Mouse (Mus musculus) liver, embryonic 16.5 days (tissue): ENCODE measurements around the gene Nusap1. TPM values are rescaled to one million over a fixed set of nuclear protein-coding genes. Genes with fewer than 3 reads are reported as not detected.

Experiments
- ATAC-seq: fragments of 200-750 bp; cut with Nextera tagmentation; 2 replicates; pipeline ENCODE4 v1.8.0; 2017; ENCODE audit warnings: low read depth, mild to moderate bottlenecking, moderate number of reproducible peaks, moderate library complexity
- H3K27ac ChIP-seq: fragments of 300-500 bp; sonication (generic); 2 replicates; pipeline ENCODE4 v1.5.1; 2014; ENCODE audit warnings: mild to moderate bottlenecking, low read length
- H3K27me3 ChIP-seq: fragments of 300-500 bp; sonication (generic); 2 replicates; pipeline ENCODE4 v1.6.1; 2014; ENCODE audit warnings: low read depth, low read length, mixed read lengths; ENCODE audit not compliant: control insufficient read depth, insufficient read depth
- H3K36me3 ChIP-seq: fragments of 300-500 bp; sonication (generic); 2 replicates; pipeline ENCODE4 v1.6.1; 2014; ENCODE audit warnings: mild to moderate bottlenecking; ENCODE audit not compliant: control insufficient read depth, insufficient read depth
- H3K4me1 ChIP-seq: fragments of 300-500 bp; sonication (generic); 2 replicates; pipeline ENCODE4 v1.6.1; 2014; ENCODE audit warnings: low read depth, low read length, mixed read lengths; ENCODE audit not compliant: control insufficient read depth
- H3K4me2 ChIP-seq: fragments of 300-500 bp; sonication (generic); 2 replicates; pipeline ENCODE4 v1.6.1; 2014; ENCODE audit warnings: low read depth, low read length, mixed read lengths
- H3K4me3 ChIP-seq: fragments of 300-500 bp; sonication (generic); 2 replicates; pipeline ENCODE4 v1.5.1; 2014; ENCODE audit warnings: low read depth, mild to moderate bottlenecking, low read length
- H3K9ac ChIP-seq: fragments of 300-500 bp; sonication (generic); 2 replicates; pipeline ENCODE4 v1.6.1; 2014; ENCODE audit warnings: low read depth, low read length
- H3K9me3 ChIP-seq: fragments of 300-500 bp; sonication (generic); replicated peaks from 2 replicates; pipeline ENCODE4 v1.6.1; 2016; ENCODE audit warnings: low read length; ENCODE audit not compliant: control insufficient read depth
- WGBS: fragments of 180-500 bp; shearing (Covaris S2); extraction: QIAGEN DNeasy Blood & Tissue Kit; methylation state at CpG from one replicate; pipeline ENCODE4 v1.1.7; 2014; ENCODE audit not compliant: insufficient replicate concordance; 5-methylcytosine and 5-hydroxymethylcytosine counted together
- polyA plus RNA-seq: library from polyadenylated mRNA; unstranded; fragments of >200 nt; fragmentation: Nextera tagmentation; extraction: Ambion mirVana; gene quantifications from 2 replicates; pipeline ENCODE4 v1.2.1, GENCODE M21; 2015

The Nusap1 gene
- polyA plus RNA-seq, 1 experiment from 2014 or later = 101 TPM

DNA sequence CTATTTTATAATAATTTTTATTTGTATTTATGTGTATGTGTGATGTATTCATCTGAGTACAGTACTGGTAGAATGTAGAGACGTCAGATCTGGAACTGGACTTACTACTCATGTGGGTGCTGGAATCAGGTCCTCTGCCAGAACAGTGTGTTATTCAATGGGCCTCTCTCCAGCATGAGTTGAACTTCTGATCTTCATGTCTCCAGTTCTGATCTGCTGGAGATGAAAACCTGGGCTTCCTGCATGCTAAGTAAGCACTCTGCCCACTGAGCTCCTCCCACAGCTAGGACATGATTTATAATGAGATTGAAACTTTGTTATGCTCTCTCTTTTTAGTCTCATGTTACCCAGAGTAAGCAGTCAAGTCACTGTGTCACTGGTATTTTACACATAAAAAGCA lies 78.0 kb downstream of the Nusap1 start:
- 63% methylated on average over 1 of the region's 1 CpGs for WGBS
- no peak overlapping the region for H3K9ac ChIP-seq
- peaks cover 6% of the 10 kb centered on the region; the same call in 1 of the 2 replicates for H3K36me3 ChIP-seq
- H3K27ac ChIP-seq = no peak overlapping the region
- H3K4me2 ChIP-seq = no peak overlapping the region
- H3K4me1 ChIP-seq = no peaks in the 10 kb centered on the region; the same call in 1 of the 2 replicates
- no peaks in the 10 kb centered on the region for H3K9me3 ChIP-seq
- H3K27me3 ChIP-seq = no peaks in the 10 kb centered on the region
- H3K4me3 ChIP-seq = no peak overlapping the region
- ATAC-seq = no peak

DNA sequence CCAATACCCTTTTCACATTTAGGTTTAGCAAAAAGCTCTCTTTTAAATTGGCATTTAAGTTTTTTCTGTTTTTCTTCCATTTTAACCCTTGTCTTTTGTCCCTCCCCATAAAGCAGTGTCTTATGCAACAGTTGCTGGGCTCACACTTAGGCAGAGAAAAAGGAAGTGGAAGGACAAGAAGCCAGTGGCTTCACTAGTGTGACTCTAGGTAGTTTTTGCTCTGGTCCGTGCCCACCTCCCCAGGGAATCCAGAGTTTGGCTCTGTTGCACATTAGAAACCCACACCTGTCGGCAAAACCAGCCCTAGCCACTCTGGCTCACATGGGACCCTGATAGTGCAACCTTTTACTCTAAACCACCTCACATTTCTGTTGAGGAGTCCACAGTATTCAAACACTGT lies 80.4 kb downstream of the Nusap1 start:
- Histone ChIP-seq H3K4me3 (no peak overlapping the region), H3K27me3 (no peaks in the 10 kb centered on the region), H3K9me3 (no peaks in the 10 kb centered on the region), H3K36me3 (peaks cover 3% of the 10 kb centered on the region; the same call in 1 of the 2 replicates), H3K4me1 (no peaks in the 10 kb centered on the region; the same call in 1 of the 2 replicates), H3K9ac (no peak overlapping the region), H3K4me2 (no peak overlapping the region), H3K27ac (no peak overlapping the region)
- ATAC-seq = no peak
- 51% methylated on average over 2 of the region's 2 CpGs for WGBS

DNA sequence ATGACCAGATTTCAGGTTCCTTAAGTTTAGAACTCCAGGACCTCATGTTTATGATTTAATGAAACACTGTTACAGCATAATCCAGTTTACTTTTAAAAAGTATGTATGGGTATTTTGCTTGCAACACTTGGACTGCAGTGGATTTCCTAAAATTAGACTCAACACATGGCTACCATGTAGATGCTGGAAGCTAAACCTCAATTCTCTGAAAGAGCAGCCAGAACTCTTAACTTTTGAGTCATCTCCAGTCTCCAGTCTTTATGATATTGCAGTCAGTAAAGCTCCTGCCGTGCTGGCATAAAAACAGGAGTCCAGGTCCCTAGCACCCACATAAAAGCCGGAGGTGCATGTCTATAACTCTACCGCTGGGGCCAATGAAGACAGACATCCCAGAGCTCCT lies 81.9 kb downstream of the Nusap1 start:
- WGBS = 86% methylated on average over 3 of the region's 3 CpGs
- no peak for ATAC-seq

More for the DNA sequence above, 81.9 kb downstream of the Nusap1 start:
- no peaks in the 10 kb centered on the region for H3K36me3 ChIP-seq
- H3K27me3 ChIP-seq = no peaks in the 10 kb centered on the region
- H3K4me2 ChIP-seq = no peak overlapping the region
- H3K27ac ChIP-seq = no peak overlapping the region
- H3K9ac ChIP-seq = no peak overlapping the region
- no peak overlapping the region for H3K4me3 ChIP-seq
- H3K4me1 ChIP-seq = no peaks in the 10 kb centered on the region; the same call in 1 of the 2 replicates
- H3K9me3 ChIP-seq = no peaks in the 10 kb centered on the region

Other genes with a start within 250 kb of the Nusap1 start
- gene Ino80, start 140.6 kb upstream of the Nusap1 start, polyA plus RNA-seq = 1.1 and 1.3 TPM in 2 replicates
- 0.14 and 0.34 TPM in 2 replicates for gene Exd1, start 70.7 kb upstream of the Nusap1 start, polyA plus RNA-seq
- 68.8 and 69.6 TPM in 2 replicates for gene Chp1, start 70.6 kb upstream of the Nusap1 start, polyA plus RNA-seq
- gene Oip5, start 171 bp downstream of the Nusap1 start, polyA plus RNA-seq = 36.1 and 41.4 TPM in 2 replicates
- 28.2 and 29.5 TPM in 2 replicates for gene Ndufaf1, start 44.5 kb downstream of the Nusap1 start, polyA plus RNA-seq
- gene Rtf1, start 56.8 kb downstream of the Nusap1 start, polyA plus RNA-seq = 10.6 and 13.2 TPM in 2 replicates
- 2.8 and 3.4 TPM in 2 replicates for gene Itpka, start 124.0 kb downstream of the Nusap1 start, polyA plus RNA-seq
- gene Ltk, start 142.1 kb downstream of the Nusap1 start, polyA plus RNA-seq = 0.05 and 0.06 TPM in 2 replicates
- gene Rpap1, start 169.2 kb downstream of the Nusap1 start, polyA plus RNA-seq = 7.4 and 9.1 TPM in 2 replicates
- gene Tyro3, start 179.4 kb downstream of the Nusap1 start, polyA plus RNA-seq = 0.75 and 1.1 TPM in 2 replicates